Mouse (Mus musculus) embryonic facial prominence, embryonic 12.5 days (tissue): ENCODE data around the gene Plekhn1. TPM values are rescaled to one million over a fixed set of nuclear protein-coding genes. Genes with fewer than 3 reads are reported as not detected.

Experiments
- ATAC-seq: fragments of 200-750 bp; cut with Nextera tagmentation; 2 replicates; pipeline ENCODE4 v1.8.0; 2017; ENCODE audit not compliant: insufficient number of reproducible peaks, insufficient read depth, low FRiP score, low TSS enrichment
- H3K27ac ChIP-seq: fragments of 300-500 bp; sonication (generic); 2 replicates; pipeline ENCODE4 v1.5.1; 2016; ENCODE audit warnings: mild to moderate bottlenecking
- H3K27me3 ChIP-seq: fragments of 300-500 bp; sonication (generic); 2 replicates; pipeline ENCODE4 v1.6.1; 2016; ENCODE audit warnings: mild to moderate bottlenecking, moderate library complexity
- H3K36me3 ChIP-seq: fragments of 300-500 bp; sonication (generic); 2 replicates; pipeline ENCODE4 v1.6.1; 2016; ENCODE audit warnings: mild to moderate bottlenecking
- H3K4me1 ChIP-seq: fragments of 300-500 bp; sonication (generic); 2 replicates; pipeline ENCODE4 v1.6.1; 2016
- H3K4me2 ChIP-seq: fragments of 300-500 bp; sonication (generic); replicated peaks from 2 replicates; pipeline ENCODE4 v1.6.1; 2016; ENCODE audit warnings: mild to moderate bottlenecking, moderate library complexity
- H3K4me3 ChIP-seq: fragments of 300-500 bp; sonication (generic); 2 replicates; pipeline ENCODE4 v1.5.1; 2016; ENCODE audit warnings: mild to moderate bottlenecking
- H3K9ac ChIP-seq: fragments of 300-500 bp; sonication (generic); 2 replicates; pipeline ENCODE4 v1.6.1; 2016; ENCODE audit warnings: mild to moderate bottlenecking, moderate library complexity
- H3K9me3 ChIP-seq: fragments of 300-500 bp; sonication (generic); 2 replicates; pipeline ENCODE4 v1.6.1; 2016; ENCODE audit warnings: mild to moderate bottlenecking, moderate library complexity
- WGBS: fragments of 180-500 bp; shearing (Covaris S2); methylation state at CpG from one replicate; pipeline ENCODE4 v1.1.7; 2016; 5-methylcytosine and 5-hydroxymethylcytosine counted together
- polyA plus RNA-seq: library from polyadenylated mRNA; unstranded; fragments of >200 nt; fragmentation: Nextera tagmentation; extraction: Ambion mirVana; gene quantifications from 2 replicates; pipeline ENCODE4 v1.2.1, GENCODE M21; 2016

Gene Plekhn1
- polyA plus RNA-seq, 1 experiment from 2014 or later, result 32.5 TPM

- peak overlapping the region; percentile 94; the same call in 1 of the 2 replicates for H3K27ac ChIP-seq
Measured at GRCm38 (mm10) chr4:156235360-156235770, 708 bp upstream of the Plekhn1 start.

DNA sequence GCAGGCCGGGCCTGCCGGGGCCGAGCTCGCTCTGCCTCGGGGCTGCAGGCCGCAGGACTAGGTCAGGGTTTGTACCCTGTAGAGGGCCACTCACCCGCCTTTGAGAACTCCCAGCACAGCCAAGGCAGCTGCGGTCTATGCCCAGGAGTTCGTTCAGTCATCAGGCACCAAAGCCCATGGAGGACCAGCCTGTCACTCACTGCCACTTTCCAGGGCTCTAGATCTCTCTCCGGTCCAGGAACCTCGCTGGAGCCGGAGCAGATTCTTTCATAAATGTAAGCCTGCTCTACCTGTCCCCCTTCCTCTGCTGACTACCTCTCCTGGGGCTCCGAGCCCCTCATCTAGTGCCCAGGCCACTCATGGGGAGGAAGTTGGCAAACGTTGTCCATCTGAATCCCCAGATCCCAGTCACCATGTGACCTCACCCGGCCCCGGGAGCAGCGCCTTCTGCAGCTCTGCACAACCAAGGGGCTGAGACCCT, 596 bp downstream of the Plekhn1 start:
- H3K4me3 ChIP-seq, result peak overlapping the region; percentile 65
- no peak; the same call in 1 of the 2 replicates for ATAC-seq
- peak overlapping the region; percentile 80 for H3K27ac ChIP-seq
- H3K9me3 ChIP-seq, result no peaks in the 10 kb centered on the region
- 3% methylated on average over 17 of the region's 17 CpGs for WGBS
- H3K4me2 ChIP-seq, result peak overlapping the region; percentile 84
- H3K36me3 ChIP-seq, result peaks cover 54% of the 10 kb centered on the region
- H3K4me1 ChIP-seq, result peaks cover 12% of the 10 kb centered on the region
- no peaks in the 10 kb centered on the region for H3K27me3 ChIP-seq
- H3K9ac ChIP-seq, result peak overlapping the region; percentile 70

More at GRCm38 (mm10) chr4:156235360-156235770, 708 bp upstream of the Plekhn1 start:
- peak; percentile 29; the same call in 1 of the 2 replicates for ATAC-seq
- H3K36me3 ChIP-seq, result peaks cover 54% of the 10 kb centered on the region
- H3K9ac ChIP-seq, result peak overlapping the region; percentile 70
- H3K4me2 ChIP-seq, result peak overlapping the region; percentile 84
- H3K9me3 ChIP-seq, result no peaks in the 10 kb centered on the region
- WGBS, result 1% methylated on average over 15 of the region's 15 CpGs
- peak overlapping the region; percentile 90 for H3K4me3 ChIP-seq
- H3K27me3 ChIP-seq, result no peaks in the 10 kb centered on the region
- H3K4me1 ChIP-seq, result peaks cover 12% of the 10 kb centered on the region

DNA sequence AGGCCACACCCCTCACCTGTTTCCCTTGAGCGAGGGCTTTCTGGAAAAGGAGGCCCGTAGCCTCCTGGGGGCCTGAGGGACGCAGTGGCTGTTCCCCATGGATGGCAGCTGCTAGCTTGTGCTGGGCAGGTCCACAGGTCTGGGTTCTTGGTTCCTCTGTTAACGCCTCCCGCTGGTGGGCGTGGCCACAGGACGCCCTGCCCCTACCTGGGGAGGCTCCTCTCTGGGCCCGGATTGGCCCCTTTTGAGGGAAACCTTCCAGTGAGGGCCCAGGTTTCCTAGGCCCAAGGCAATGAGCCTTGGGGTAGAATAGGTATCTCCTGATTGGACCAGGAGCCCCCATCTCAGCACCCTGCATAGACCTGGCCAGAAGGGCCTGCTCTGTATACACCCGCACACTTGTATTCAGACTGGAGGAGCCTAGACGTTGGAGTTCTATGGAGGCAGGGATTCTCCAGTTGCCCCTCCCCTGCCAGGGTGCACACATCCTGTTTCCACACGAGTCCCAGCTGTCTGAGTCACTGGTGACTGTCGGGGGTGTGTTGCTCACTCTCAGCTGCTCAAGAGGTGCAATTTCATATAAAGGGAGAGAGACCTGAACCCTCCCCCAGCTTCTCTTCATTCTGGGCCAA, 6.1 kb downstream of the Plekhn1 start:
- peak overlapping the region; percentile 11; the same call in 1 of the 2 replicates for H3K4me2 ChIP-seq
- 23% methylated on average over 12 of the region's 12 CpGs for WGBS

GRCm38 (mm10) chr4:156227752-156228392, 6.8 kb downstream of the Plekhn1 start:
- ATAC-seq, result no peak
- Histone ChIP-seq H3K27me3 (no peaks in the 10 kb centered on the region), H3K27ac (no peak overlapping the region), H3K36me3 (peaks cover 41% of the 10 kb centered on the region), H3K9me3 (no peaks in the 10 kb centered on the region), H3K4me3 (no peak overlapping the region), H3K9ac (peak overlapping the region; percentile 38; the same call in 1 of the 2 replicates), H3K4me1 (0 out of 2 replicates have a peak, but pooled peaks cover 5% of the 10 kb centered on the region), H3K4me2 (peak overlapping the region; percentile 11; the same call in 1 of the 2 replicates)
- 35% methylated on average over 18 of the region's 18 CpGs for WGBS

More for the DNA sequence above, 6.1 kb downstream of the Plekhn1 start:
- Histone ChIP-seq H3K27ac (no peak overlapping the region), H3K9me3 (no peaks in the 10 kb centered on the region), H3K4me3 (no peak overlapping the region), H3K9ac (peak overlapping the region; percentile 38; the same call in 1 of the 2 replicates), H3K4me1 (peaks cover 8% of the 10 kb centered on the region), H3K36me3 (peaks cover 44% of the 10 kb centered on the region), H3K27me3 (no peaks in the 10 kb centered on the region)
- peak; percentile 55; the same call in 1 of the 2 replicates for ATAC-seq

DNA sequence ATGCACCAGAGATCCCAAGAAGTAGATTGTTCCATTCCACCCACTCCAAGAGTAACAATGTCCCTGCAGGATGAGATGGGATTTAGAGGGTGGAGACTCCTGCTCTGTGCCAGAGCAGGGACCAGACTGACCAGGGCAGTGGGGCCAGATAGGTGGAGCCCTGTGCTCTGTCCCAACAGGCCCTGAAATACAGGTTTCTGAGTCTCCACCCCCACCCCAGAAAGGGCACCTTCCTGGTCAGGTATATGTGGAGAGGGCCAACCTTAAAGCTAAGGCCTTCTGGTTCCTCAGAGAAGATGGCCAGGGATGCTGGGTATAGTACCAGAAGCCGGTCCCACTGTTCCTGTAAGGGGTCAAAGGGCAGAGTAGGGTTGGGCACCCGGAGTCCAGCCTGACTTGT, 10.4 kb downstream of the Plekhn1 start:
- 79% methylated on average over 2 of the region's 2 CpGs for whole genome bisulfite sequencing
- H3K4me2 ChIP-seq, result no peak overlapping the region
- no peaks in the 10 kb centered on the region for H3K27me3 ChIP-seq
- ATAC-seq, result no peak
- H3K27ac ChIP-seq, result no peak overlapping the region
- H3K9ac ChIP-seq, result no peak overlapping the region
- no peak overlapping the region for H3K4me3 ChIP-seq
- no peaks in the 10 kb centered on the region for H3K9me3 ChIP-seq
- 0 out of 2 replicates have a peak, but pooled peaks cover 5% of the 10 kb centered on the region for H3K4me1 ChIP-seq
- H3K36me3 ChIP-seq, result peaks cover 5% of the 10 kb centered on the region

DNA sequence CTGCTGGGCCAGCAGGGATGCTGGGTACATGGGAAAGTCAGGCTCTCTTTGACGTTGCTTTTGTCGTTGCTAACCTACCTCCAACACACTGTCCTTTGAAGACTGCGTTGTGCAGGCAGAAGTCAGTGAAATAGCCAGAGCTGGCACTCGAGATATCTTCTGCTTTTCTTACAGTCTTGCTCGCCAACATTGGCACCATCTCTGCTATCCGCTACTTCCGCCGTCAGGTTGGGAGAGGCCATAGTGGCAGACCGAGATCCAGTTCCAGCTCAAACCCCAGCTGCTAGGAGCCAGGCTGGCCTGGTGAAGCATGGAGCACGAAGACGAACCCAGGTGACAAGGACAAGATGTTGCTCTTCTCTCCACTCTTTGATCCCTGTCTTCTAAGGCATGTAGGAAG, 14.7 kb downstream of the Plekhn1 start:
- no peak overlapping the region for H3K27ac ChIP-seq
- H3K27me3 ChIP-seq, result no peaks in the 10 kb centered on the region
- no peak overlapping the region for H3K9ac ChIP-seq
- no peaks in the 10 kb centered on the region; the same call in 1 of the 2 replicates for H3K36me3 ChIP-seq
- no peak for ATAC-seq
- H3K4me2 ChIP-seq, result no peak overlapping the region
- no peaks in the 10 kb centered on the region for H3K9me3 ChIP-seq
- 90% methylated on average over 11 of the region's 11 CpGs for WGBS
- H3K4me3 ChIP-seq, result no peak overlapping the region
- H3K4me1 ChIP-seq, result no peaks in the 10 kb centered on the region

GRCm38 (mm10) chr4:156217838-156218237, 16.8 kb downstream of the Plekhn1 start:
- ATAC-seq, result no peak
- no peak overlapping the region for H3K4me3 ChIP-seq
- H3K4me1 ChIP-seq, result no peaks in the 10 kb centered on the region
- no peaks in the 10 kb centered on the region; the same call in 1 of the 2 replicates for H3K36me3 ChIP-seq
- no peak overlapping the region for H3K27ac ChIP-seq
- WGBS, result 73% methylated on average over 16 of the region's 16 CpGs
- H3K9me3 ChIP-seq, result no peaks in the 10 kb centered on the region
- no peak overlapping the region for H3K9ac ChIP-seq
- no peak overlapping the region for H3K4me2 ChIP-seq
- H3K27me3 ChIP-seq, result no peaks in the 10 kb centered on the region

DNA sequence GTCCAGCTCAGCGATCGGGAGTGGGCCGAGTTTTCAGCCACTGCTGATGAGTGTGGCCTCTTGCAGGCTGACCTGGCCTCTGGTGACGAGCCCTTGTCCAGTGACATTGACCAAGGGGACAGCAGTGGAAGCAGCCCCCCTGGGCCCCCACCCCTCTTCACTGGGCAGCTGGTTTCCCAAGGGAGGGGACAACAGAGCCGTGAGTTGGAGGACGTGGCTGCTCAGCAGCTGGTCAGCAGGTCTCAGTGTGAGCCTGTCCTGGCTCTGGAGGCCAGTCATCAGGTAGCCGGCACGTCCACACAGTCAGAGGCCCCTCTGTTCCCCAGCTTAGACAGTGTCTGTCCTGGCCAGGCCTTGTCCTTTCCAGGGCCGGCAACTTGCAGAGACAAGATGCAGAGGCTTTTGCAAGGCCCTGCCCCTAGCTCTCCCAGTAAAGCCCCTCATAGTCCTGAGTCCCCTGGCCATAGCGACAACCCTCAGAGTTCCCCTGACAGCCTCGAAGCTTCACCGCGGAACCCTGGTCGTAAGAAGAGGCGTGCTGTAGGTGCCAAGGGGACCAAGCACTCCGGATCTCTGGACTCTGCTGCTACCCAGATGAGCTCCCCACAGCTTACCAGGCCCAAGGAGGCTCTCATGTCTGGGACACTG, 17.5 kb downstream of the Plekhn1 start:
- Histone ChIP-seq H3K27me3 (no peaks in the 10 kb centered on the region), H3K36me3 (no peaks in the 10 kb centered on the region; the same call in 1 of the 2 replicates), H3K4me2 (no peak overlapping the region), H3K4me1 (no peaks in the 10 kb centered on the region), H3K9ac (no peak overlapping the region), H3K4me3 (no peak overlapping the region), H3K9me3 (no peaks in the 10 kb centered on the region), H3K27ac (no peak overlapping the region)
- 78% methylated on average over 16 of the region's 16 CpGs for WGBS
- ATAC-seq, result no peak

DNA sequence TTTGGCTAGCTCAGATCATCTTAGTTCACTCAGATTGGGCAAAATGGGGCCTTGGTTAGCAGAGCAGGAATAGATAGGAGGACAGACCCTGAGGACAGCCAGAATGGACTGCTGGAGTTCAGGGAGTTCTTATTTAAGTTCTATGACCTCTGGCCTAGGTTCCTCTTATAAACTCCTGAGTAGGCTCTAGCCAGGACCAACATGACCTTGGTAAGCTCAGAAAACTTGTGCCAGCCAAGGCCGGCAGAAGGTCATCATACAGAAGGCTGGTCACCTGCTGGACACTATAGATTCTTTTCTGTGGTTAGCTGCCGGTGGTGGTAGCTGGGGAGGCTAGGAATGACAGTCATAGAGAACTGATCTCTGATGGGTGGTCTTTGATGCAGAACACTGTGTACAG, 18.5 kb downstream of the Plekhn1 start:
- Histone ChIP-seq H3K4me3 (no peak overlapping the region), H3K9me3 (no peaks in the 10 kb centered on the region), H3K36me3 (no peaks in the 10 kb centered on the region), H3K4me1 (no peaks in the 10 kb centered on the region), H3K9ac (no peak overlapping the region), H3K27me3 (no peaks in the 10 kb centered on the region), H3K4me2 (no peak overlapping the region), H3K27ac (no peak overlapping the region)
- WGBS, result 84% methylated on average over 2 of the region's 2 CpGs
- no peak for ATAC-seq

DNA sequence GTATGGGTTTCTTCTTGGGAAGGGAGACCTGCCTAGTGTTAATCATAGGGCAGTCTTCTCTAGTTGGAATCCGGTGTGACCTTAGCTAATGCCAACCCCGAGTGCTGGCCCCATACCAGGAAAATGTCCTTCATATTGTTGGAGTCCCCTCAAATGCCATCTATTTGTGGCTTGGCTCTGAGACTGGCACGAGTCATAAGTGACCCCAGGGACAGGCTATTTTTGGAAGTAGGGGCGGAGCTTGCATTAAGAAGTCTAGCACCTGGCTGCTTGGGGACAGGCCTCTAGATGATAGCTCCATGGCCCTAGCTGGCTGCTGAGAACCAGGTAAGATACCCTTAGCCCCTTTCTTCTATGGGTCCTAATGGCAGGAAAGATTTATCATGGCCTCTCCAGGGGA, 19.0 kb downstream of the Plekhn1 start, which contains the start of gene Perm1:
TSS of gene Perm1 (plus strand) at position 220 of the 400 bp plus-strand sequence.
- H3K27me3 ChIP-seq, result no peaks in the 10 kb centered on the region
- ATAC-seq, result no peak
- H3K4me1 ChIP-seq, result no peaks in the 10 kb centered on the region
- no peak within 1 kb of the TSS for H3K9ac ChIP-seq
- no peak within 1 kb of the TSS for H3K4me3 ChIP-seq
- no peak within 1 kb of the TSS for H3K27ac ChIP-seq
- WGBS, result 73% methylated on average over 4 of the region's 4 CpGs
- no peaks in the 10 kb centered on the region for H3K9me3 ChIP-seq
- no peak within 1 kb of the TSS for H3K4me2 ChIP-seq
- no peaks in the 10 kb centered on the region for H3K36me3 ChIP-seq

- H3K4me2 ChIP-seq, result no peak overlapping the region
Measured at GRCm38 (mm10) chr4:156213134-156213533, 21.5 kb downstream of the Plekhn1 start.

More at GRCm38 (mm10) chr4:156213134-156213533, 21.5 kb downstream of the Plekhn1 start:
- no peak overlapping the region for H3K27ac ChIP-seq
- no peak for ATAC-seq
- no peaks in the 10 kb centered on the region for H3K27me3 ChIP-seq
- no peaks in the 10 kb centered on the region for H3K4me1 ChIP-seq
- H3K9ac ChIP-seq, result no peak overlapping the region
- WGBS, result 92% methylated on average over 13 of the region's 13 CpGs
- H3K36me3 ChIP-seq, result no peaks in the 10 kb centered on the region
- H3K9me3 ChIP-seq, result no peaks in the 10 kb centered on the region
- no peak overlapping the region for H3K4me3 ChIP-seq
